Comparison of ENCODE assay signal across 8 mouse cellular contexts in genomic region chr5:121834241-121834606, GRCm38 (mm10). TPM values are rescaled to one million over a fixed set of nuclear protein-coding genes. Genes with fewer than 3 reads are reported as not detected.
DNase-seq lines count a peak whose midpoint lies in the region; ATAC-seq and TF ChIP-seq lines count a peak whose summit lies in the region.

No protein-coding gene starts in this region.

- no peak overlapping the region for H3K9ac ChIP-seq in kidney, embryonic 14.5 days (ENCODE audit: low read depth, low read length)
- no peak overlapping the region for H3K9ac ChIP-seq in embryonic facial prominence, embryonic 14.5 days (ENCODE audit: low read depth, low read length)
- peak overlapping the region; percentile 89; the same call in 1 of the 2 replicates for H3K9ac ChIP-seq in liver, embryonic 13.5 days

- no peaks in the 10 kb centered on the region for H3K36me3 ChIP-seq in kidney, embryonic 14.5 days (ENCODE audit: control insufficient read depth, insufficient read depth, low read length)
- peaks cover 60% of the 10 kb centered on the region for H3K36me3 ChIP-seq in G1E (replicated peaks)
- H3K36me3 ChIP-seq in embryonic facial prominence, embryonic 14.5 days (ENCODE audit: control insufficient read depth, insufficient read depth, low read length), result no peaks in the 10 kb centered on the region
- H3K36me3 ChIP-seq in liver, embryonic 13.5 days, result peaks cover 5% of the 10 kb centered on the region

- H3K4me3 ChIP-seq in kidney, embryonic 14.5 days (ENCODE audit: low read length), result peak overlapping the region; percentile 79; the same call in 1 of the 2 replicates
- peak overlapping the region; percentile 60; the same call in 1 of the 2 replicates for H3K4me3 ChIP-seq in G1E (ENCODE audit: low read depth, low read length)
- no peak overlapping the region for H3K4me3 ChIP-seq in embryonic facial prominence, embryonic 14.5 days (ENCODE audit: low read depth, low read length)
- peak overlapping the region; percentile 88 for H3K4me3 ChIP-seq in liver, embryonic 13.5 days (replicated peaks)

- H3K4me1 ChIP-seq in kidney, embryonic 14.5 days (ENCODE audit: control insufficient read depth, insufficient read depth, low read length), result peaks cover 45% of the 10 kb centered on the region
- peaks cover 75% of the 10 kb centered on the region for H3K4me1 ChIP-seq in G1E (ENCODE audit: insufficient read depth, low read depth, low read length)
- peaks cover 38% of the 10 kb centered on the region for H3K4me1 ChIP-seq in embryonic facial prominence, embryonic 14.5 days (ENCODE audit: control insufficient read depth, insufficient read depth, low read length)
- H3K4me1 ChIP-seq in liver, embryonic 13.5 days (replicated peaks), result peaks cover 84% of the 10 kb centered on the region

- H3K9me3 ChIP-seq in kidney, embryonic 14.5 days (ENCODE audit: control insufficient read depth, low read length), result no peaks in the 10 kb centered on the region
- H3K9me3 ChIP-seq in G1E (replicated peaks), result 0 out of 2 replicates have a peak, but pooled peaks cover under 1% of the 10 kb centered on the region
- no peaks in the 10 kb centered on the region for H3K9me3 ChIP-seq in embryonic facial prominence, embryonic 14.5 days (ENCODE audit: control insufficient read depth, low read length)
- no peaks in the 10 kb centered on the region for H3K9me3 ChIP-seq in liver, embryonic 13.5 days (replicated peaks)

- 57% methylated on average over 7 of the region's 7 CpGs for WGBS in kidney, embryonic 14.5 days
- 74% methylated on average over 7 of the region's 7 CpGs for WGBS in embryonic facial prominence, embryonic 14.5 days
- WGBS in liver, embryonic 13.5 days (ENCODE audit: insufficient replicate concordance), result 33% methylated on average over 7 of the region's 7 CpGs

- no peak for DNase-seq in kidney, adult 18-20 months
- no peak for DNase-seq in G1E (ENCODE audit: low spot score)
- DNase-seq in embryonic facial prominence, embryonic 14.5 days (ENCODE audit: low spot score), result no peak
- DNase-seq in liver, embryonic 13.5 days, result no peak
- no peak for DNase-seq in thymus, postnatal 36 days
- DNase-seq in adrenal gland, postnatal 4 days (ENCODE audit: low spot score in 2 of 2), result no peak
- DNase-seq in gastrocnemius, postnatal 36 days, result no peak

- no peaks in the 10 kb centered on the region for H3K27me3 ChIP-seq in kidney, embryonic 14.5 days (ENCODE audit: control insufficient read depth, insufficient read depth, low read length)
- no peaks in the 10 kb centered on the region for H3K27me3 ChIP-seq in G1E (ENCODE audit: insufficient read depth, low read length)
- H3K27me3 ChIP-seq in embryonic facial prominence, embryonic 14.5 days (replicated peaks; ENCODE audit: control insufficient read depth, insufficient read depth, low read length), result peaks cover 6% of the 10 kb centered on the region; the same call in 1 of the 2 replicates
- H3K27me3 ChIP-seq in liver, embryonic 13.5 days, result peaks cover 14% of the 10 kb centered on the region

- ATAC-seq in kidney, embryonic 14.5 days (ENCODE audit: low FRiP score, low TSS enrichment), result no peak
- no peak for ATAC-seq in G1E (ENCODE audit: extremely low read depth, insufficient number of reproducible peaks, low FRiP score, poor library complexity, severe bottlenecking)
- ATAC-seq in embryonic facial prominence, embryonic 14.5 days (ENCODE audit: low read depth), result no peak
- no peak for ATAC-seq in liver, embryonic 13.5 days (ENCODE audit: low read depth)

- TF ChIP-seq CTCF in G1E (IDR thresholded peaks at IDR 0.05; ENCODE audit: low read depth, low read length), result no peak

- peak overlapping the region; percentile 92 for H3K4me2 ChIP-seq in kidney, embryonic 14.5 days (replicated peaks; ENCODE audit: low read depth, low read length)
- peak overlapping the region; percentile 91 for H3K4me2 ChIP-seq in embryonic facial prominence, embryonic 14.5 days (ENCODE audit: low read depth, low read length)
- H3K4me2 ChIP-seq in liver, embryonic 13.5 days, result peak overlapping the region; percentile 98

- intact Hi-C loops in gastrocnemius, postnatal 36 days (cut with DNase I), result no loop called here

- H3K27ac ChIP-seq in kidney, embryonic 14.5 days (ENCODE audit: low read depth, low read length), result 0 out of 2 replicates have a peak overlapping the region, but pooled peaks have one; percentile 4
- no peak overlapping the region for H3K27ac ChIP-seq in embryonic facial prominence, embryonic 14.5 days (replicated peaks; ENCODE audit: low read depth, low read length)
- H3K27ac ChIP-seq in liver, embryonic 13.5 days, result peak overlapping the region; percentile 90

RNA-seq across cellular contexts. Expression of gene Sh2b3, which starts 3.2 kb away (rescaled TPM):
- 18.1 and 22.9 TPM in 2 replicates for polyA plus RNA-seq in kidney, embryonic 14.5 days (2014; fragmentation: Nextera tagmentation; extraction: Ambion mirVana)
- total RNA-seq in G1E (2014; fragmentation: Nextera tagmentation) (20.4 and 25.7 TPM in 2 replicates), G1E (2017) (16.3 and 20.3 TPM in 2 replicates)
- 122 and 186 TPM in 2 replicates for polyA plus RNA-seq in G1E (2012)
- 17.8 and 18.3 TPM in 2 replicates for polyA plus RNA-seq in embryonic facial prominence, embryonic 14.5 days (2014; fragmentation: Nextera tagmentation; extraction: Ambion mirVana)
- 6.1 TPM in 2 replicates for polyA plus RNA-seq in liver, embryonic 13.5 days (2015; fragmentation: Nextera tagmentation; extraction: Ambion mirVana)
- total RNA-seq in adrenal gland, postnatal 4 days (2021), result 10 to 100 TPM; 49.7 to 54.1 TPM
- total RNA-seq in gastrocnemius, postnatal 36 days (2021), result 10 to 100 TPM; 13.5 TPM

RNA-seq across cellular contexts. Expression of gene Pheta1, which starts 14.6 kb away (rescaled TPM):
- polyA plus RNA-seq in kidney, embryonic 14.5 days (2014; fragmentation: Nextera tagmentation; extraction: Ambion mirVana), result 16.1 and 22.6 TPM in 2 replicates
- 0.92 and 2.6 TPM in 2 replicates for total RNA-seq in G1E (2014; fragmentation: Nextera tagmentation)
- 2.5 and 2.6 TPM in 2 replicates for total RNA-seq in G1E (2017)
- polyA plus RNA-seq in G1E (2012), result 13.3 and 17.6 TPM in 2 replicates
- 18.8 and 20.3 TPM in 2 replicates for polyA plus RNA-seq in embryonic facial prominence, embryonic 14.5 days (2014; fragmentation: Nextera tagmentation; extraction: Ambion mirVana)
- 3.7 and 4.0 TPM in 2 replicates for polyA plus RNA-seq in liver, embryonic 13.5 days (2015; fragmentation: Nextera tagmentation; extraction: Ambion mirVana)
- 10 to 100 TPM; 12.8 to 13.6 TPM for total RNA-seq in adrenal gland, postnatal 4 days (2021)
- 1 to 10 TPM; 4.5 to 6.0 TPM for total RNA-seq in gastrocnemius, postnatal 36 days (2021)
